Mouse (Mus musculus): Measurements from ENCODE around the gene D17H6S53E.

The D17H6S53E gene

DNA sequence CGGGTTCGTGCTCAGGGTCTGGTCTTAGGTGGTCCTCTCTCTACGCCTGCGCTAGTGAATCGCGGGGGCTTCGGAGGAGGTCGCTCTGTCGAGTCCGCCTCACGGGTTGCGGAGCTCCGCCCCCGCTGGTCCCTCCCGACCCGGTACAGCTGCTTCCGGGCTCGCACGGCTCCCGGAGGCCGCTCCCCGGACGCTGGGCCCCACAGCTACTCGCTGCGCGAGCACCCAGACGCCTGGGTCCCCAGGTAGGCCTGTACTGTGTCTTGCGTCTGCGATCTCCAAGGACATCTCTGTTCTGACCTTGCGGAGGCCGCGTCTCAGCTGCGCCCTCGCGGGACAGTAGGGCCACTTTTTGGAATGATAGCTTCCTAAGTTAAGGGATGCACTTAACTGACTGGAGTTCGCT lies at the start of gene D17H6S53E:
TSS of gene D17H6S53E (plus strand) at position 168 of the 406 bp plus-strand sequence.
- in situ Hi-C loops (cut with MboI; ENCODE audit: unreplicated experiment in 2 of 2), result loop anchor here in 1 of 2 experiments (5.0 to 25.0 kb wide), 2 partner anchors 106 to 386 kb away; partner anchors contain the start of genes Atp6v1g2, Cchcr1, Pou5f1 and Tcf19

DNA sequence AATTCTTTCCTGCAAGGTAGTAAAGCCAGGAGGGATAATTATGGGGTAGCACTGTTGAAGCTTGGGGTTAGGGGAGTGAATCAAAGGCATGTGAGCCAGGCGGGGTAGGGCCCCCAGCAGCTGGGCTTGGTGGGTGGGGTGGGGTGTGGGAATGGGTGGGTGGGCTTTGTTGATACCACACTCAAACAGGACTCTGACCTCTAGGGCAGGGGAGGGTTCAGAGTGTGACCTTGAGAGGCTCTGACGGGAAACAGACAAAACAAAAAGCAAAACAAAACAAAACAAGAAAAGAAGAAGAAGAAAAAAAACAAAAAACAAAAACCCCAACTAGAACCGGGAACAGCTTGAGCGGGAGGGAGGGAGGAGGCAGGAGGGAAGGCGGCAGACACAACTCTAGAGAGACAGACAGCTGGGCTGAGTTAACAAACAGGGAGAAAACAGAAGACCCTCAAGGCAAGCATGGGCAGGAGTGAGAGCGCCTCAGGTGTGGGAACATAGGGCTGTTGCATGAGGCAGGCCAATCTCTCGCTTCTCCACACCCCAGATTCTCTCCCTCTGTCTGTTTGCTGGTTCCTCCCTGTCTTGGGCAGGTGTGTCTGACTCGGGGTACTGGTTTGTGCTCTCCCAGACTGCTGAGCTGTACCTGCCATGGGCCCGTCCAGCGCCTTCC lies 49.5 kb upstream of the D17H6S53E start, which contains the start of gene Ly6g6e:
TSS of gene Ly6g6e (plus strand) at position 396 of the 670 bp plus-strand sequence.
- in situ Hi-C loops (cut with MboI; ENCODE audit: unreplicated experiment in 2 of 2), result loop anchor here in 1 of 2 experiments (25.0 kb wide), 1 partner anchor 214 kb away; the partner anchor contains the start of genes Cfb, Nelfe and Skiv2l

DNA sequence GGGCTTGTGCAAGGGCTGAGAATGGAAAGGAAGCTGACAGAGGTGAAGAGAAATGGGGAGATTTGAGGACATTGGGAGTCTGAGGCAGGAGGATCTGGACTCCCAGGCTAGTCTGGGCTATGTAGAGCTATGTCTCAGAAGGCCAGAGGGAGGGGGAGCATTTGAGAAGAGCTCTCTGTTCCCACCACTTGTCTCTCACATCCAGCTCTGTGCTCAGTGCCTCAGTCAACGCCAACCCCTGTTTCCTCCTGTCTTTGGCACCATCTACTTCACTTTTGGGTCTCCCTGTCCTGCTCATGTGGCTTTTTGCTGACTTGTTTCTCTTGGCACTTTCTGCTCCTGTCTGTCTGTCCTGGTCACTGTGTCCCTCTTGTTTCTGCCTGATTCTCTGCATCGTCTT lies 48.9 kb upstream of the D17H6S53E start:
- in situ Hi-C loops (cut with MboI; ENCODE audit: unreplicated experiment in 2 of 2), result loop anchor here in 1 of 2 experiments (25.0 kb wide), 1 partner anchor 215 kb away; the partner anchor contains the start of genes Cfb, Nelfe and Skiv2l

DNA sequence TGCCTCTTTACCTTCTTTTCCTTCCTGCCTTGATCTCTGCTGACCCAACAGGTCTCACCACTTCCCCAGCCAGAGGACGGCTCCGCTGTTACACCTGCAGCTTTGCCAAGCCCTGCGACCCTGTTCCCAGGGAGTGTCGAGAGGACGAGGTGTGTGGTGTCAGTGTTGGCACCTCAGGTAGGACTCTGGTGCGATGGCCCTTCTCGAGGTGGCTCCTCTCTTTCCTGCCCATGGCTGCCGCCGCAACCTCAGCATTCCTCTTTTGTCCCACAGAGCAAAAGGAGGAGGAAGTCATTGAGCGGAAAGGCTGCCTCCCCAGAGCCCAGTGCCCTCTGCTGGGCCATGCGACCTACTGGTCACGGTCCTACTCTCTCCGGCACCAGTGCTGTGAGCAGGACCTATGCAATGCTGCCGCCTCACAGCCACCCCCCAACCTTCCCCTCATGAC lies 48.4 kb upstream of the D17H6S53E start, which contains the start of gene Ly6g6d:
TSS of gene Ly6g6d (minus strand) at position 280 of the 448 bp plus-strand sequence.
- in situ Hi-C loops (cut with MboI; ENCODE audit: unreplicated experiment in 2 of 2), result loop anchor here in 1 of 2 experiments (25.0 kb wide), 1 partner anchor 216 kb away; the partner anchor contains the start of genes Cfb, Nelfe and Skiv2l

DNA sequence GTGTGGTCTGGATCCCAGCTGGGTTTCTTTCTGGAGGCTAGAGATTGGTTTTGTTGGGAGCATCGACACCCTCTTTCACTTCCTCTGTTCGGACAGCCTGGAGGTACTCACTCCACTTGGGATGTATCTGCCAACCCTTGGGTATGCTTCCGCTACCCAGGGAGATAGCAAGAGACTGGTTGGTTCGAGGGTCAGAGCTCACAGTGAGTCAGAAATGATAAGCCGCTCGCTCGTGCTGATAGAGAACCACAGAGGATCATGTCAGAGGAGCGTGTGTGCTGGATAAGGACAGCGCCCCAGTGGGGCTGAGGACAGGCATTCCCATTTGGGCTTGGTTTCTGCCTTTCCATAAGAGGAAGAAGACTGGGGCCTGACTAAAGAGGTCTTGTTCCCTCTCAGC lies 46.4 kb upstream of the D17H6S53E start:
- in situ Hi-C loops (cut with MboI; ENCODE audit: unreplicated experiment in 2 of 2), result loop anchor here in 1 of 2 experiments (25.0 kb wide), 1 partner anchor 217 kb away; the partner anchor contains the start of genes Cfb, Nelfe and Skiv2l

DNA sequence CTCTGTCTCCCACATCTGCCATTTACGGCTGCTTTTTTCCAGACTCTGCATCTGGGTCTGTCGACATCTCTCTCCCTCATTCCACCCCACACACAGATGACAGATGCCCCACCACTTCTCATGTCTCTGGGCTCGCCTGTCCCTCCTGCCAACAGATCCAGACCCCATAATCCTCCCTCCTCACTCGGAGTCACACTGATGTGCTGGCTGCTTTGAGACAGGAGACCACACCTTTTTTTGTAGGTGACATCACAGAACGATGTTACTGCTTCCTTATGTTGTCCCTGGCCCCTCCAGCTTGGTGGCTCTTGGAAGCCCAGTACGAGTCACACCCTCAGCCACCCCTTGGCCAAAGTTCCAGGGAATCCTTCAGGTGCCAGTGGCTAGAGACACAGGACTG lies 45.9 kb upstream of the D17H6S53E start:
- in situ Hi-C loops (cut with MboI; ENCODE audit: unreplicated experiment in 2 of 2), result loop anchor here in 1 of 2 experiments (25.0 kb wide), 1 partner anchor 218 kb away; the partner anchor contains the start of genes Cfb, Nelfe and Skiv2l

DNA sequence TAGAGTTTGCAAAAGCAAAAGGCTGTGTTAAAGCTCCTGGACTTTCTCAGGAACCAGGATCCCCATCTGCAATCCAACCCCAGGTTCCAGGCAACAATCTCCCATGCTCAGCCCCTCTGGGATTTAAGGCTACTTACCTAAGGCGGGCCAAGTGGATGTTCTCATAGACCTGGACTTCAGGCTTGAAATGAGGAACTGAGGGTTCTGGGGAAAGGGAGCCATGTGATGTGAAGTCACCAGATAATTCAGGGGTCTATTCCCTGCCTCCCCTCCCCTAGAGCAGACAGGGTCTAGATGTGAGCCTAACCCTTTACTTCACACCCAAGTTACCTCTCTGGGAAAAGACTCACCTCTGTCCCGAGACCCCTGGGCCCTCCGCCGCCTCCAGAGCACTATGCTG lies 45.5 kb upstream of the D17H6S53E start:
- in situ Hi-C loops (cut with MboI; ENCODE audit: unreplicated experiment in 2 of 2), result loop anchor here in 1 of 2 experiments (25.0 kb wide), 1 partner anchor 218 kb away; the partner anchor contains the start of genes Cfb, Nelfe and Skiv2l

DNA sequence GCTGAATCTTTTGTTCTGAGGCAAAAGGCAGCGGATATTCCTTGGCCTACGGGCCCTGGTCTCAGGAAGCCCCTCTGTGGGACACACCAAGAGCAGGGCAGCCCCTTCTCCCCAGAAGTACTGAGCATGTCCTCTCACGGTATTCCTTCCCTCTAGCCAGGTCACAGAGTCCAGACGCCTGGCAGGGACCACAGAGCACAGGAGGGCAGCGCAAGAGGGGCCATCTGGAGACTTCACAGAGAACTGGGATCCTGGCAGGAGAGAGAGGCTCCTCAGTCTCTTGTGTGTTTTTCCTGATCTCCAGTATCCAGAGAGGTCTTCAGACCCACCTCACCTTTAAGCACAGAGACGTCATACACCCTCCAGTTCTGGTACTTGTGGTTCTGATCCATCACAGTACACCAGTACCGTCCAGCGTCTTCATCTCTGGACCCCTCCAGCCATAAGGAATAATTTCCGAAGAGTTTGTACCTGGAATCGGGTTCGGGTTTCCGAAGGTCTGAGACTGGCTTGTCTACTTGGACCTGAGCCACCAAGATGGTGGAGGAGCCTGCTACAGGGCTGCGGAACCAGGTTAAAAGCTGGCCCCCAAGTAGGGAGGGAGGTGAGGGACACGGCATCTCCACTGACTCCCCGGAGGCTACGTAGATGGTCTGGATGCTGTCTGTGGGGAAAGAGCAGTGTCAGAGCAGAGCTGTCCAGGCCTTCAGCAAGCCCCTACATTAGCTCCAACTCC lies 43.2 kb upstream of the D17H6S53E start:
- in situ Hi-C loops (cut with MboI; ENCODE audit: unreplicated experiment in 2 of 2), result loop anchor here in 1 of 2 experiments (25.0 kb wide), 1 partner anchor 221 kb away; the partner anchor contains the start of genes Cfb, Nelfe and Skiv2l

DNA sequence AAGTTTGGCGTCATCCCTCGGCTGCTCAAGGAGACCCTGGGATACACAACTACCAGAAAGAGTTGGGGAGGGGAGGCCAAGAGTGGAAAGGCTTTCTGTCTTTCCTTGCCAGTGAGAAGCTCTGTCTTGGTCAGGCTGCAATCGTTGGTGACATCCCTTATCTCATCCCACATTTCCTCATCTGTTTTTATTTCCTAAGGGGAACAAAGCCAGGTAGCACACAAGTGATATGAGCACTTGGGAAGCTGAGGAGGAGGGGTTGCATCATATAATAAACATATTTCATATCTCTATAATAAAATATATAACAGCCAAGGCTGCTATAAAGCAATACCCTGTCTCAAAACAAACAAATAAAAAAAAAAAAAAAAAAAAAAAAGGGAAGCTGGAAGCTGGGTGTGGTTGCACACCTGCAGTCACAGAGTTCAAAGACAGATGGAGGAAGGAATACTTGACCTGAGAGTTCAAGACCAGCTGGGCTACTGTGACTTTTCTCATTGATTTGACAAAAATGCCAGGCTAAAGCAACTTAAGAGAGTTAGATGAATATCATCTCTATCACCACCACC lies 42.2 kb upstream of the D17H6S53E start:
- in situ Hi-C loops (cut with MboI; ENCODE audit: unreplicated experiment in 2 of 2), result loop anchor here in 1 of 2 experiments (25.0 kb wide), 1 partner anchor 222 kb away; the partner anchor contains the start of genes Cfb, Nelfe and Skiv2l

DNA sequence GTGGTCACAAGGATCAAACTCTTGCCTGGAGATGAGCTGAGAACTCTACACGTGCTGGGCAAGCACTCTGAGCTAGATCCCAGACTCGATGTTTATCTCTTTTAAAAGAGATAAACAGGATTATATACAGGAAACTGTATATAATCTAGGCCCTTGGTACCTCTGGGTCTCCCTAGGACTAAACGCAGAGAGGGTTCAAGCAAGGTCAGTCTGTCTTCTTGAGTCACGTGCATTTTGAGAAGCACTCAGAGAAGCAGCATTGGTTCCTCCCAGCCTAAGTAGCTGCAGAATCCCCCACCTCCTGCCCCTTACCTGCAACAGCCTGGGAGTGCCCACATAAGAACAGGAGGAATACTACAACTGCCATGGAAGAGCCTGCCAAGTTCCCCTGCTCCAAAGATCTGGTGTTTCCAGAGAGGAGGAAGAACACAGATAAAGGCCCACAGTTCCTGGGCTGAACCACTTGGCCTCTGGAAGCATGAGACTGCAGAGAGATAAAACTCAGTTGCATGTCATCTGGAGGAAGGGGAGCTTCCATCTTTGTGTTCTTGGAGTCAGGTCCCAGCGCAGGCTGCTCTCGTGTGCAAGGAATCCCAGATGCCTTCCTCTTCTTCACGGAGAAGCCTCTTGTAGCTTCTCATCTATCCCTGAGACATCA lies 40.8 kb upstream of the D17H6S53E start, which contains the start of gene Ly6g6f:
TSS of gene Ly6g6f (minus strand) at position 403 of the 658 bp plus-strand sequence.
- in situ Hi-C loops (cut with MboI; ENCODE audit: unreplicated experiment in 2 of 2), result loop anchor here in 1 of 2 experiments (25.0 kb wide), 1 partner anchor 223 kb away; the partner anchor contains the start of genes Cfb, Nelfe and Skiv2l

DNA sequence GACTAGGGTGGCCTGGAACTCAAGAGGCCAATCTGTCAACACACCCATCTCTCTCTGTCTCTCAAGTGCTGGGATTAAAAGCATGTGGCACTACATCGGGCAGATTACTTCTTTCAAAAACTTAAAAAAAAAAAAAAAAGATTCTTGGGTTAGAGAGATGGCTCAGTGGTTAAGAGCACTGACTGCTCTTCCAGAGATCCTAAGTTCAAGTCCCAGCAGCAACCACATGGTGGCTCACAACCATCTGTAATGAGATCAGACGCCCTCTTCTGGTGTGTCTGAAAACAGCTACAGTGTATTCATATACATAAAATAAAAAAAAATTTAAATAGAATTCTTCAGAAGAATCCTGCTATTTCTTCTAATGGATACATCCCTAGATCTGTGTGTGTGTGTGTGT lies 38.0 kb upstream of the D17H6S53E start:
- in situ Hi-C loops (cut with MboI; ENCODE audit: unreplicated experiment in 2 of 2), result loop anchor here in 1 of 2 experiments (25.0 kb wide), 1 partner anchor 226 kb away; the partner anchor contains the start of genes Cfb, Nelfe and Skiv2l

DNA sequence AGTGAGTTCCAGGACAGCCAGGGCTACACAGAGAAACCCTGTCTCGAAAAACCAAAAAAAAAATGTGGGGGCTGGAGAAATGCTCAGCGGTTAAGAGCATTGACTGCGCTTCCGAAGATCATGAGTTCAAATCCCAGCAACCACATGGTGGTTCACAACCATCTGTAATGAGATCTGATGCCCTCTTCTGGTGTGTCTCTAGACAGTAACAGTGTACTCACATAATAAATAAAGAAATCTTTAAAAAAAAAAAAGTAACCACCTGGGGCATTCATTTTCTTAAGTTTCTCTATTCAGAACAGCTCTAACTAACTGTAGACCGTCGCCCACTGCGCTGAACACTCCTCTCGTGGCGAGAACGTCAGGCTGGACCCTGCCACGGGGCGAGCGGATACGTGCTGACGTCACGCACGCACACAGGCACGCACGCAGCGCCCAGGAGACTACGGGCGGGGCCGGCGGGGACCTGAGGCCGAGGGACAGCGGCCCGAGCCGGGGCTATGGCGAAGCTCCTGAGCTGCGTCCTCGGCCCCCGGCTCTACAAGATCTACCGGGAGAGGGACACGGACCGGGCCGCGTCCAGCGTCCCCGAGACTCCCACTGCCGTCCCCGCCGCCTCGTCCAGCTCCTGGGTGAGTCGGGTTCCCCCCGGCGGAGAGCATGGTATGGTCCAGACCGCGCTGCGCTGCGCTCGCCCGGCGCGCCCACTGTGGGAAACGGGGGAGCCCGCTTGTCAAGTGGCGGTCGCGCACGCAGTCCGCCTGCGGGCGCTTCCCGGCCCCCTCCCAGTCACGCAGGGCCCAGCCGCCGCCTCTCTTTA lies 37.1 kb upstream of the D17H6S53E start, which contains the start of gene Abhd16a:
TSS of gene Abhd16a (plus strand) at position 439 of the 820 bp plus-strand sequence.
- in situ Hi-C loops (cut with MboI; ENCODE audit: unreplicated experiment in 2 of 2), result loop anchor here in 1 of 2 experiments (25.0 kb wide), 1 partner anchor 227 kb away; the partner anchor contains the start of genes Cfb, Nelfe and Skiv2l

DNA sequence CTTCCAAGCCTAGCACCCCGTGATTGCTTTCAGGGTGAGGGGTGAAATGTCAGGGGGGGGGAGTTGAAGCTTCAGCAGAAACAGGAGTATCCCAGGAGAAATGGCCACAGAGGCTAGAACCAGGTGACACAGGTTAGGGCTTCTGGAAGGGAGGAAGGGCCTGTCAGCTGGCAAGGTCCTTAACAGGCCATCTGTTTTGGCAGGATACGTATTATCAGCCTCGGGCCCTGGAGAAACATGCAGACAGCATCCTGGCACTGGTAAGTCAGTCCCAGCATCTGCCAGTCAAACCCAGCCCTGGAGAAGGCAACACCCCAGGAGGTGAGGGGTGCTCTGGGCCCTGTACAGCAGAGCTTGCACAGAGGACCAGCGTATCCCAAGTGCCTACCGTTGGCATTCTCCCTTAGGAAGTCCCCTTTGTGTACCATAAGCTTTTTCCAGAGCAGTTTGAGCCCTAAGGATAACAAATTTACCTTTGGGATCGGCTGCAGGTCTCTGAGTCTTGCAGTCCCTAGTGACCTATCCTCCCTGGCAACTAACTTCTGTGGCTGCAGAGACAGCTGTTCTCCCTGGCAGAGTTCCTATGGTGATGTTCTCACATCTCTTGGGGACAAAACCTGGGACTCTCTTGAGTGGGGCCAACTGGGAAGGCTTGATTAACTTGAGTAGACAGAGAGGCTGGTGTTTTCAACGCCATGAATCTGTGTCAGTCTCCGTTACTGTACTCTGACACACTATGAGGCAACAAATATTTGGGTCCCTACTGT lies 35.8 kb upstream of the D17H6S53E start:
- in situ Hi-C loops (cut with MboI; ENCODE audit: unreplicated experiment in 2 of 2), result loop anchor here in 1 of 2 experiments (25.0 kb wide), 1 partner anchor 228 kb away; the partner anchor contains the start of genes Cfb, Nelfe and Skiv2l

DNA sequence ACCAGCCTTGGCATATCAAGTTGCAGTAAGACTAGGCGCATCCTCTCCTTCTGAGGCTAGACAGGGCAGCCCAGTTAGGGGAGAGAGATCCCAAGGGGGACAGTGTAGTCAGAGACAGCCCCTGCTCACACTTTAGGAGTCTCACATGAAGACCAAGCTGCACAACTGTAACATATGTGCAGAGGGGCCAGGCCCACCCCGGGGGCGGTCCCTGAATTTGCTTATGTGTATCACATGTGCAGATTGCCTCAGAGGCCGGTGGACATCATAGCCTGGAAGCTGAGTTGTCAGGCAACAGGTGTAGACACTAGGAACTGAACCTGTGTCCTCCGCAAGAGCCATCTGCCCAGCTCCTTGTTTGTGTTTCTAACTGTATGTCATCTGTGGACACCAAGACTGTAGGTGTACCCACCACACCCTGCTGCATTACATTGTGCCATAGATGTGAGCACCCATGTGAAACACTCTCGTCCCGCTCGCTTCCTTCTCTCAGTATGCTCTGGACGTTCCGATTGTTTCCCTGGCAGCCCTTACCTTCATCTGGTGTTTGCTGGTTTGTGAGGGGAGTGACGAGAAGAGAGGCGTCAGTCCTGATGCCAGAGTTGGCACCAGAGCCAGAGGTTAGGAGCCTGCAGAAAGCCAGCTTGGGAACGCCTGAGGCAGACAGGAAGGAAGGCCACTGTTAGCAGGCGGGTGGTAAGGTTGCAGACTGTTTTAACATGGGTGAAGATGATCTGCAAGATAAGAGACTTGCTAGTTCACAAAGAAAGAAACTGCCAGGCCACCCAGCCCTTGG lies 33.6 kb upstream of the D17H6S53E start:
- in situ Hi-C loops (cut with MboI; ENCODE audit: unreplicated experiment in 2 of 2), result loop anchor here in 1 of 2 experiments (25.0 kb wide), 1 partner anchor 230 kb away; the partner anchor contains the start of genes Cfb, Nelfe and Skiv2l

DNA sequence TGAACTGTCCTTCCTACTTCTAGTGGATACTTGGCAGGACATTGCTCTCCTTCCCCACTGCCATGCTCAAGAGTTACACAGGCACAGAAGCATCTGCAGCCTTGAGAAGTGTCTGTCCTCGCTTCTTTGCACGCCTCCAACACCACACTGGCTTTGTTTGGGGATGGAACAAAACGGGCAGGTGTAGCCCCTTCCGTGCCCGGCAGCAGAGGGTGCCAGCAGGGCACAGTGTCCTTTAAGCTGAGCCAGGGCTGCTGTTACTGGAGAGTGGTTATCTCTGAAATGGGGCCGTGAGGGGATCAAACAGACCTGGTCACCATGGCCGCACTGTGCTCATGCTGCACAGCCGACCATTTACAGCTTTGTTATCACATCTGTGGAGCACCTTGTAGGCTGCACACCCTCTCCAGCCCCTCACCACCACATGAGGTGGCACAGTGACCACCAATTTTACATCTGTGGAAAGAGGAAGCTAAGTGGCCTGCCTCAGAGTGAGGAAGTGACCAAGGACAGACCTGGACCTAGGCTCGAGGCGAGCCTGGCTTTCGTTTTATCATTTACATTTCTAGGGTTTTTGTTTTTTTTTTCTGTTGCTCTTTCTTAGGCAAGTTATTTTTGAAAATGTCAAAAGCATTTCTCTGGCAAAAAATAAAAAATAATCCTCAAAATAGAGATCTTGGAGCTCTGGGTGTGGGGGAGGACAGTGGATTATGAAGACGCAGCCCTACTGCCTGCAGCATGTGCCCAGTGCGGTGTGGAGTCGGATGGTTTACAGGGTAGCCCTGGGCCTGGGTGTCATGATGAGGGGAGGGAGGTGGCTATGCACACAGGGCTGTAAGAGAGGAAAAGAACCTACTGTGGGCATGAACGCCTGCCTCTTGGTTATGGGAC lies 31.5 kb upstream of the D17H6S53E start:
- in situ Hi-C loops (cut with MboI; ENCODE audit: unreplicated experiment in 2 of 2), result loop anchor here in 1 of 2 experiments (25.0 kb wide), 1 partner anchor 232 kb away; the partner anchor contains the start of genes Cfb, Nelfe and Skiv2l
